Mouse (Mus musculus) thymus, adult 2 months (tissue): ENCODE measurements at regions not wholly inside any gene's neighbourhood (a gene's known extent, or its start where the extent isn't known, plus 50 kb on each side); places are given as distances from the start of the nearest gene placed in this dataset.

Experiments used
- DNase-seq: peaks from one replicate; pipeline ENCODE4 v3.0.0; 2021
- H3K27ac ChIP-seq: fragments of 200-500 bp; 2 replicates; pipeline ENCODE4 v1.5.1; 2012; ENCODE audit warnings: low read length, control low read depth; ENCODE audit not compliant: control insufficient read depth, insufficient read depth
- H3K27me3 ChIP-seq: fragments of 200-500 bp; 2 replicates; pipeline ENCODE4 v1.6.1; 2012; ENCODE audit warnings: mild to moderate bottlenecking, low read length, moderate library complexity, mixed read lengths; ENCODE audit not compliant: control insufficient read depth, insufficient read depth
- H3K36me3 ChIP-seq: fragments of 200-500 bp; 2 replicates; pipeline ENCODE4 v1.6.1; 2012; ENCODE audit warnings: mild to moderate bottlenecking, low read length, moderate library complexity; ENCODE audit not compliant: control insufficient read depth, insufficient read depth
- H3K4me1 ChIP-seq: fragments of 200-500 bp; replicated peaks from 2 replicates; pipeline ENCODE4 v1.6.1; 2012; ENCODE audit warnings: low read length; ENCODE audit not compliant: control insufficient read depth, insufficient read depth
- H3K4me3 ChIP-seq: fragments of 200-500 bp; 2 replicates; pipeline ENCODE4 v1.5.1; 2012; ENCODE audit warnings: mild to moderate bottlenecking, low read length, control low read depth, moderate library complexity; ENCODE audit not compliant: control insufficient read depth, insufficient read depth
- CTCF ChIP-seq: fragments of 200-500 bp; IDR thresholded peaks from 2 replicates; pipeline ENCODE4 v1.5.1; 2012; ENCODE audit warnings: mild to moderate bottlenecking, control low read depth, low read length, moderate library complexity, borderline replicate concordance; ENCODE audit not compliant: control insufficient read depth, poor library complexity, insufficient read depth; ENCODE audit errors: extremely low read depth
- POLR2A ChIP-seq: fragments of 200-500 bp; IDR thresholded peaks from 2 replicates; pipeline ENCODE4 v1.6.1; 2012; ENCODE audit warnings: mild to moderate bottlenecking, low read length, control low read depth, moderate library complexity; ENCODE audit not compliant: control insufficient read depth, poor library complexity, insufficient read depth; ENCODE audit errors: extremely low read depth
- WGBS: fragments of 180-500 bp; shearing (Covaris S2); methylation state at CpG from one replicate; pipeline ENCODE4 v1.1.7; 2018; 5-methylcytosine and 5-hydroxymethylcytosine counted together

- no peak for DNase-seq
- TF ChIP-seq POLR2A, result no peak
- Histone ChIP-seq H3K4me1 (no peaks in the 10 kb centered on the region), H3K27me3 (no peaks in the 10 kb centered on the region), H3K27ac (no peak overlapping the region), H3K36me3 (no peaks in the 10 kb centered on the region), H3K4me3 (no peak overlapping the region)
- WGBS, result 40% methylated on average over 3 of the region's 3 CpGs
Observed at GRCm38 (mm10) chr3:131698070-131698750, 133.6 kb downstream of the Papss1 start.

- no peak for DNase-seq
- Histone ChIP-seq H3K4me3 (no peak overlapping the region), H3K36me3 (no peaks in the 10 kb centered on the region), H3K27me3 (no peaks in the 10 kb centered on the region), H3K4me1 (no peaks in the 10 kb centered on the region), H3K27ac (no peak overlapping the region)
- TF ChIP-seq POLR2A, result no peak
- no peak for TF ChIP-seq CTCF
Observed at GRCm38 (mm10) chr3:131703134-131703533, 138.6 kb downstream of the Papss1 start.

- DNase-seq, result no peak
- H3K4me3 ChIP-seq, result no peak overlapping the region
- no peak for TF ChIP-seq POLR2A
- TF ChIP-seq CTCF, result no peak
Observed at GRCm38 (mm10) chr3:131713532-131713931, 149.0 kb downstream of the Papss1 start.

GRCm38 (mm10) chr3:131718761-131719160 lies 154.2 kb downstream of the Papss1 start:
- WGBS, result 64% methylated on average over 8 of the region's 8 CpGs
- no peaks in the 10 kb centered on the region for H3K27me3 ChIP-seq
- TF ChIP-seq POLR2A (no peak), CTCF (no peak)
- no peak for DNase-seq
- H3K27ac ChIP-seq, result no peak overlapping the region
- H3K36me3 ChIP-seq, result no peaks in the 10 kb centered on the region
- H3K4me1 ChIP-seq, result no peaks in the 10 kb centered on the region
- H3K4me3 ChIP-seq, result no peak overlapping the region

More at GRCm38 (mm10) chr3:131713532-131713931, 149.0 kb downstream of the Papss1 start:
- WGBS, result 75% methylated on average over 8 of the region's 8 CpGs
- H3K36me3 ChIP-seq, result no peaks in the 10 kb centered on the region
- H3K27me3 ChIP-seq, result no peaks in the 10 kb centered on the region
- no peaks in the 10 kb centered on the region for H3K4me1 ChIP-seq
- no peak overlapping the region for H3K27ac ChIP-seq

- Histone ChIP-seq H3K27ac (no peak overlapping the region), H3K36me3 (no peaks in the 10 kb centered on the region), H3K27me3 (no peaks in the 10 kb centered on the region), H3K4me3 (no peak overlapping the region), H3K4me1 (no peaks in the 10 kb centered on the region)
- TF ChIP-seq POLR2A, result no peak
- no peak for TF ChIP-seq CTCF
- WGBS, result 91% methylated on average over 3 of the region's 3 CpGs
- DNase-seq, result no peak
Observed at GRCm38 (mm10) chr3:131728618-131729017, 164.1 kb downstream of the Papss1 start.

- no peaks in the 10 kb centered on the region for H3K36me3 ChIP-seq
- 89% methylated on average over 6 of the region's 6 CpGs for WGBS
- H3K27ac ChIP-seq, result no peak overlapping the region
- no peaks in the 10 kb centered on the region for H3K4me1 ChIP-seq
- TF ChIP-seq POLR2A, result no peak
- no peak for TF ChIP-seq CTCF
- no peaks in the 10 kb centered on the region for H3K27me3 ChIP-seq
- no peak overlapping the region for H3K4me3 ChIP-seq
- DNase-seq, result no peak
Observed at GRCm38 (mm10) chr3:131734226-131734625, 169.7 kb downstream of the Papss1 start.

GRCm38 (mm10) chr3:131737461-131737860 lies 172.9 kb downstream of the Papss1 start:
- 82% methylated on average over 6 of the region's 6 CpGs for WGBS
- DNase-seq, result no peak
- no peaks in the 10 kb centered on the region for H3K4me1 ChIP-seq
- no peaks in the 10 kb centered on the region for H3K36me3 ChIP-seq
- TF ChIP-seq CTCF (no peak), POLR2A (no peak)
- H3K27ac ChIP-seq, result no peak overlapping the region
- no peak overlapping the region for H3K4me3 ChIP-seq
- no peaks in the 10 kb centered on the region for H3K27me3 ChIP-seq
